Mouse (Mus musculus) forebrain, embryonic 14.5 days (tissue): ENCODE results near the gene Folr1. TPM values are rescaled to one million over a fixed set of nuclear protein-coding genes. Genes with fewer than 3 reads are reported as not detected.

Source experiments
- microRNA-seq: library from miRNA; unstranded; fragments of <30 nt; microRNA quantifications from one replicate; pipeline ENCODE4, GENCODE M21; 2016
- polyA plus RNA-seq: library from polyadenylated mRNA; unstranded; fragments of >200 nt; fragmentation: Nextera tagmentation; extraction: Ambion mirVana; gene quantifications from 2 replicates; pipeline ENCODE4 v1.2.1, GENCODE M21; 2014

Gene Folr1
- polyA plus RNA-seq, 1 experiment from 2014 or later = 30.6 TPM

Small RNAs within 50 kb of the gene (microRNA-seq; reads per million reads assigned to microRNA genes)
- not detected for gene Gm22655

Other genes starting within 250 kb of the Folr1 start
- gene Clpb, start 207.2 kb downstream of the Folr1 start, polyA plus RNA-seq = 31.9 and 44.1 TPM in 2 replicates
- gene Phox2a, start 52.5 kb downstream of the Folr1 start, polyA plus RNA-seq = not detected in 2 replicates
- 8.2 and 15.3 TPM in 2 replicates for gene Inppl1, start 32.6 kb downstream of the Folr1 start, polyA plus RNA-seq
- gene Folr2, start 13.6 kb downstream of the Folr1 start, polyA plus RNA-seq = 1.1 and 1.8 TPM in 2 replicates
- gene Anapc15, start 7.1 kb downstream of the Folr1 start, polyA plus RNA-seq = 75.0 and 87.6 TPM in 2 replicates
- 181 and 201 TPM in 2 replicates for gene Lamtor1, start 35.1 kb upstream of the Folr1 start, polyA plus RNA-seq
- gene Tomt, start 35.6 kb upstream of the Folr1 start, polyA plus RNA-seq = 0.18 and 0.36 TPM in 2 replicates
- gene Lrrc51, start 63.1 kb upstream of the Folr1 start, polyA plus RNA-seq = 9.6 and 12.9 TPM in 2 replicates
- 72.4 and 74.4 TPM in 2 replicates for gene Numa1, start 63.3 kb upstream of the Folr1 start, polyA plus RNA-seq
- 2.0 and 2.9 TPM in 2 replicates for gene Il18bp, start 147.9 kb upstream of the Folr1 start, polyA plus RNA-seq
- gene Rnf121, start 194.7 kb upstream of the Folr1 start, polyA plus RNA-seq = 33.9 and 35.2 TPM in 2 replicates
- gene Xndc1, start 194.7 kb upstream of the Folr1 start, polyA plus RNA-seq = 19.0 and 23.5 TPM in 2 replicates
- gene Xntrpc, start 194.9 kb upstream of the Folr1 start, polyA plus RNA-seq = 0.99 and 1.3 TPM in 2 replicates
- not detected in 2 replicates for gene Trpc2, start 212.3 kb upstream of the Folr1 start, polyA plus RNA-seq
- 0.30 and 0.56 TPM in 2 replicates for gene Art1, start 231.0 kb upstream of the Folr1 start, polyA plus RNA-seq
- gene Art5, start 238.7 kb upstream of the Folr1 start, polyA plus RNA-seq = 0.98 and 1.0 TPM in 2 replicates
- not detected in 2 replicates for gene Chrna10, start 246.0 kb upstream of the Folr1 start, polyA plus RNA-seq